Mouse (Mus musculus) ZHBTc4 (cell line): Measurements from ENCODE around the gene Dnaic2.

Experiments
- DNase-seq: peaks from one replicate; pipeline ENCODE4 v3.0.0-alpha.2; 2011; ENCODE audit warnings: low read depth, low spot score

The Dnaic2 gene

GRCm38 (mm10) chr11:114745134-114745533 is 17.9 kb downstream of the Dnaic2 start:
- DNase-seq = peak; percentile 93

- DNase-seq = no peak
Measured at GRCm38 (mm10) chr11:114747564-114748138, 20.4 kb downstream of the Dnaic2 start.

DNA sequence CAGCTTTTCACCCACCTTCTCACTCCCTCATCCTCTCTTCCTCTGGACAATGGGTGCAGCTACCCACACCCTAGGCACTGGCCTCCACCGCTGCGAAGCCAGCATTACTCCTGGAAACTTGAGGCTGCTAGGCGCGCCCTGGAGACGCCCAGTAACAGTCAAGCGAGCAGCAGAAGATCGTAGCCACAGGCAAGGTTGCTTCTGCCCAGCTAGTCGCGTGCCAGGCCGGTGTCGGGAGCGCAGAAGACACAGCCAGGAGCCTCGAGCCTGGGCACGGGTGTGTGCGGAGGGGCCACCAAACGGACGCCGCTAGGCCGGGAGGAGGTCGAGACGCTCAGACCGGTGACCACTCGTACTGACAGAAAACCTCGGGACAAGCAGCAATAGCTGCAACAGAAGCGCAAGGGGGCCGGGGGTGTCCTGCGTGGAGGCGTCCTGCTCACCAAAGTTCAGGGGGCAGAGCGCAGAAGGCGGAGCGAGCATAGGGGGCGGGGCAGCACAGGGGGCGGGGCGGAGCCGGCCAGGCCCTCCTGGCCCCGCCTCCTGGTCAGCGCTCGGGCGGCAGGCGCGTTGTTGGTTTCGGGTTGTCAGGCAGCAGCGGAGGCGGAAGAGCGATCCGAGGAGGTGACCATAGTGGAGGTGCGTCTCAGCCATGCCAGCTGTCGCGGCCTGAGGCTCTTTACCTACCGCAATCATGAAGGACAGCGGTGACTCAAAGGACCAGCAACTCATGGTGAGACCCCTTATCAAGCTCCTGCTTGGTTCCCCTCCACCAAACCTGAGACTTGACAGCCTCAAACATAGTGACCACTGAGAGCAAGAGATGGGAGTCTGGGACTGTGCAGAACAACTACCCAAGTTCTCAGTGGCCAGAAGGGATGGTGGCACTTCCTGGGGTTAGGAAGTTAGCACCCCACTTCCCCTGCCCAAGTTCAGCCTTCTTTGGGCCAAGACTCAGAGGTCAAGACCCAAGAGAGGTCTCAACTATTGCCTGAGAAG is 37.9 kb downstream of the Dnaic2 start, which contains the start of gene Kif19a:
TSS of gene Kif19a (plus strand) at position 569 of the 999 bp plus-strand sequence.
- DNase-seq = peak; percentile 54

DNA sequence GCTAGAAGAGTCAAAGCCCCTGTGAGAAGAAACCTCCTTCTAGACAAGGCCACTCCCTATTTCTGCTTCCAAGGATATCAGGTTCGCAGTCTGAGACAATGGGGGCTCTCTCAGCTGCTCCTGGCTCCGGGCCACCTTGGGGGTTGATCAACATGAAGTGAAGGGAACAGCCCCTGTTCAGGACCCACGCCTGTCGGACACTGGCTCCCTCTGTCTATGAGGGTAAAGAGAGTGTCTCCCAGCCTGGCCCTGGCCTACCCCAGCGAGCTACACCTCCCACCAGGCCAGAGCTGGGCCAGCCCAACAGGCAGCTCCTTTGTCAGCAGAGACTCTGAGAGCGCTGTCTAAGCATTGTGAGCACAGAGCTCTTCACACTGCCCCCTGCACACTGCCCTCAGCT is 42.7 kb downstream of the Dnaic2 start:
- DNase-seq = no peak

DNA sequence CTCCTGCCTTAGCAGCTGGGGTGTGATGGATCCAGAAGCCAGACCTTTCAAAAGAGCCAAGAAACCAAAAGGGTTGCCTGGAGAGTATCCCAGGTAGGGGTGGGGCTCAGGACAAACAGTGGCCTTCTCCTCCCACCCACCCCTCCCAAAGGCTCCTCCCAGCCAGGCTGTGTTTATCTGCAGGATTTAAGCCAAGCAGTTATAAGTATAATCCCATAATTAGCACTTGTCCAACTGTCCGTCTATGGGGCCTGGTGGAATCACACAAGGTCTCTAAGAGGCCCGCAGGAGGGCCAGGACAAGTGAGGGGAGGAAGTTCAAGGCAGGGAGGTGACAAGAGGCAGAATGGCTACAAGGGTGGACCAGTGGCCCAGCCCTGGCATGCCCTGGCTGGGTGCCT is 44.7 kb downstream of the Dnaic2 start:
- no peak for DNase-seq

DNA sequence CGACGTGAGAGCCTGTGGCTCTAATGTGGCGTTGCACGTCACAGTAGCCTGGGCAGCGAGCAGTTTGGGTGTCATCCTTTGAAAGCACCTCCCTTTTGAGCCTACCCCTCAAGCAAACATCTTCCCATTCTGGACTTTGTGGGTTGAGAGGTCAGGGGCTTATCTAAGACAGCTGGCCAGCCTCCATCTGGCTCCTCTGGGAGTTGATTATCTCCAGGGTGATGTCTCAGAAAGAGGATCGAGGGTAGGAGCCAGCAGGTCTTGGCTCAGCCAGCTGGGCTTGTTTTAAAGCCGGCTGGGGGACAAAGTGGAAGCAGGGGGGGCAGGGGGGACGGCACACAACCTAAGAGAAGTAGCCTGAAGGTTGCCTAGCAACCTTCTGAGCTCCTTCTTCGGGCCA is 52.9 kb downstream of the Dnaic2 start:
- DNase-seq = no peak

DNA sequence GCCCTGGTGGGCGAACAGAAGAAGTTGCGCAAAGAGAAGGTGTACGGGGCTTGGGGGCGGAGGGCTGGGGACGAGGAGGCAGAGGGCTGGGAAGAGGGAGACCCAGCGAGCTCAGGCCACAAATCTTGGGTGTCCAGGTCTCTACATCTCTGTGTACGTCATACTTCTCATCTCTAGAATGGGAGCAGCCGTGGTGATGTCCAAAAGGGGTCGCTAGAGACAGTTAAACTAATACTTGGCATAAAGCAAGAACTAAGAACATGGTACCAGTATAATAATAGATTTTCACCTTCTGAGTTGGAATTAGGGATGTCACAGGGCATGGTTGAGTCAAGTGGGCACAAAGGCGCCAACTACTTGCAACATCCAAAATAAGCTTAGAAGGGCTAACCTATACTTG is 58.7 kb downstream of the Dnaic2 start:
- peak; percentile 62 for DNase-seq

DNA sequence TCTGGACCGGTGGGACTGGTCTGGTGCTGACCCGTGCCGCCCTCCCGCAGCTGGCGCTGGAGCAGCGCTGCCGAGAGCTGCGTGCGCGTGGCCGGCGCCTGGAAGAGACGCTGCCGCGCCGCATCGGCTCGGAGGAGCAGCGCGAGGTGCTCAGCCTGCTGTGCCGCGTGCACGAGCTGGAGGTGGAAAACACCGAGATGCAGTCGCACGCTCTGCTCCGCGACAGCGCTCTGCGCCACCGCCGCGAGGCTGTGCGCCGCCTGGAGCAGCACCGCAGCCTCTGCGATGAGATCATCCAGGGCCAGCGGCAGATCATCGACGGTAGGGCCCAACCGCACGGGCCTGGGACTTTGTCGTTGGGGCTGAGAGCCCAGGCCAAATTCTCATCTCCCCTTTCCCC is 59.1 kb downstream of the Dnaic2 start:
- DNase-seq = peak; percentile 73

GRCm38 (mm10) chr11:114787611-114788010 is 60.4 kb downstream of the Dnaic2 start:
- DNase-seq = no peak

- peak; percentile 89 for DNase-seq
Measured at GRCm38 (mm10) chr11:114789061-114789714, 62.0 kb downstream of the Dnaic2 start.

DNA sequence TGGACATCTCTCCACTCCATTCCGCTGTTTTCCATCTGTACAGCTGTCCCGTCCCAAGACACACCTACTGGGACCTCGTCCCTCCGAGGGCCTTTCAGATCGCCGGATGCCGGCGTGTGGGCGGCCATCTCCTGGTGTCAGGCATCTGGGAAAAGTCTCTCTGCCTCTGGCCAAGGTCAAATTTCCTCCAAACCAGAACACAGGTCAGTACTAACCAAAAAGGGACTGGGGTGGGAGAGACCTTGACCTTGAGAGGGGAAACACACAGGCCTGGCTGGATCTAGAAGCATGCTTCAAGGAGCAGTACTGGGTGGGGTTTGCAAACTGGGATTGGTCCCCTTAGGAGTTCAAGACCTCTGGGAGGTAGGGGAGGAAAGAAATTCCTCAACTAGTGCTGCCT is 62.5 kb downstream of the Dnaic2 start:
- DNase-seq = peak; percentile 70

GRCm38 (mm10) chr11:114790171-114790570 is 63.0 kb downstream of the Dnaic2 start:
- DNase-seq = peak; percentile 37

GRCm38 (mm10) chr11:114790841-114791240 is 63.6 kb downstream of the Dnaic2 start:
- DNase-seq = no peak

- peak; percentile 80 for DNase-seq
Measured at GRCm38 (mm10) chr11:114791351-114791889, 64.2 kb downstream of the Dnaic2 start.

GRCm38 (mm10) chr11:114791891-114792411 is 64.7 kb downstream of the Dnaic2 start:
- peak; percentile 67 for DNase-seq

DNA sequence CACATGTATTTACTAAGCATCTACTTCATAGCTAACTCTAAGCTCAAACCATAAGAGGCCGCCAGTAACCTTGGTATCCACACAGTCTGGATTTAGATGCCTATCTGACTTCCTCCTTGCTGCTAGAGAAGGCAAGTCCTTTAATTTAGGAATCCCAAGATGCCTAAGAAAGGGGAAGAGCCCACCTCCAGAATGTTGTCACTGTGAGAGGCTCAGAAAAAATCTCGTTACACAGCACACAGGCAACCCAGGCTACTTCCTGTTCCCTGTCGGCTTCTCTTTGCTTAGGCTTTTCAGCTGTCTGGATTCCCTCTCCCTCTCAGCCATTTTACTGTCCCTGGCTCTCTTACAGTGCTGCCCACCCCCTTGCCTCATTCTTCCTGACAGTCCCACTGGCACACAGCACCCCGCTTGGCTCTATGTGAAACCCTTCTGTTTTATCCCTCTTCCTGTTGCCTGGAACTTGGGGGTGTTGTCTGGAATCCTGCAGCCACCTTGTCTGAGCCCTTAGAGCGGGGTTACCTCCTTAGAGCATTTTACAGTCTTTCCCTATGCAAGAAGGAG is 65.8 kb downstream of the Dnaic2 start:
- DNase-seq = no peak

- DNase-seq = no peak
Measured at GRCm38 (mm10) chr11:114793868-114794545, 66.8 kb downstream of the Dnaic2 start.

DNA sequence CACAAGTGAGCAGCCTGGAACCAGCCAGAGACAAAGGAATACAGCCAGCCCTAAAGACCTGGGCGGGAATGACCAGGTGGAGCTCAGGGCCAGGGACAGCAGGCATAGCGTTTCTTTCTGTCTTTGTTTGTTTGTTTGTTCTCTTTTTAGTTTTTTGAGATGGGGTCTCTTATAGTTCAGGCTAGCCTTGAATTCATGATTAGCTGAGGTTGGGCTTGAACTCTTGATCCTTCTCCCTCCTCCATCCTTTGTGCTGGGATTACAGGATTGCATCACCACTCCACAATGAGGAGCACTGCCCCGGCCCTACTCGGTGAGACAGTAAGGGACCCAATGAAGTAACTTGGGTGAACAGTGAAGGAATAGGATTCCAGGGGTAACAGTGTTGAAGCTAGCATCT is 67.5 kb downstream of the Dnaic2 start:
- no peak for DNase-seq

GRCm38 (mm10) chr11:114795231-114795746 is 68.1 kb downstream of the Dnaic2 start:
- DNase-seq = peak; percentile 81

GRCm38 (mm10) chr11:114795848-114796322 is 68.7 kb downstream of the Dnaic2 start, which contains the start of gene Btbd17:
TSS of gene Btbd17 (minus strand) at chr11:114795945.
- DNase-seq = no peak
